Comparison of ENCODE assay signal across 9 mouse cellular contexts in genomic region chr2:152225536-152225935, GRCm38 (mm10). TPM values are rescaled to one million over a fixed set of nuclear protein-coding genes. Genes with fewer than 3 reads are reported as not detected.
DNase-seq lines count a peak whose midpoint lies in the region; ATAC-seq and TF ChIP-seq lines count a peak whose summit lies in the region.
"Had no signal": no experiment of that assay in that cellular context is flagged by ENCODE, and none has a peak within 500 bp of the region (broad histone marks: within the 10 kb centered on the region; RNA-seq: fewer than 3 reads in every experiment).

No protein-coding gene starts in this region.

- peaks cover 28% of the 10 kb centered on the region for H3K4me1 ChIP-seq in forebrain, embryonic 10.5 days
- H3K4me1 ChIP-seq in forebrain, embryonic 16.5 days (replicated peaks; ENCODE audit: control insufficient read depth, insufficient read depth, low read length) = peaks cover 17% of the 10 kb centered on the region
- H3K4me1 ChIP-seq in hindbrain, embryonic 13.5 days (replicated peaks) = peaks cover 26% of the 10 kb centered on the region
- peaks cover 7% of the 10 kb centered on the region; the same call in 1 of the 2 replicates for H3K4me1 ChIP-seq in midbrain, postnatal 0 days (ENCODE audit: insufficient read depth, low read length)

- H3K27me3 ChIP-seq in forebrain, embryonic 10.5 days (ENCODE audit: poor library complexity, severe bottlenecking) = no peaks in the 10 kb centered on the region
- H3K27me3 ChIP-seq in forebrain, embryonic 16.5 days (replicated peaks; ENCODE audit: control insufficient read depth, insufficient read depth, low read length) = no peaks in the 10 kb centered on the region
- H3K27me3 ChIP-seq in hindbrain, embryonic 13.5 days = no peaks in the 10 kb centered on the region
- H3K27me3 ChIP-seq in midbrain, postnatal 0 days (ENCODE audit: insufficient read depth, low read length) = no peaks in the 10 kb centered on the region

- H3K36me3 ChIP-seq in forebrain, embryonic 10.5 days (replicated peaks) = peaks cover 21% of the 10 kb centered on the region
- H3K36me3 ChIP-seq in forebrain, embryonic 16.5 days (ENCODE audit: control insufficient read depth, insufficient read depth) = no peaks in the 10 kb centered on the region
- no peaks in the 10 kb centered on the region for H3K36me3 ChIP-seq in hindbrain, embryonic 13.5 days
- no peaks in the 10 kb centered on the region for H3K36me3 ChIP-seq in midbrain, postnatal 0 days (ENCODE audit: insufficient read depth, low read length)

- H3K4me3 ChIP-seq in forebrain, embryonic 10.5 days = peak overlapping the region; percentile 88; the same call in 1 of the 2 replicates
- no peak overlapping the region for H3K4me3 ChIP-seq in forebrain, embryonic 16.5 days (replicated peaks; ENCODE audit: low read length)
- no peak overlapping the region for H3K4me3 ChIP-seq in left cerebral cortex, adult 2 months
- no peak overlapping the region for H3K4me3 ChIP-seq in hindbrain, embryonic 13.5 days
- no peak overlapping the region for H3K4me3 ChIP-seq in midbrain, postnatal 0 days (ENCODE audit: low read depth, low read length)

- no peak for ATAC-seq in forebrain, embryonic 16.5 days
- no peak for ATAC-seq in hindbrain, embryonic 13.5 days (ENCODE audit: low FRiP score)
- ATAC-seq in midbrain, postnatal 0 days (ENCODE audit: low FRiP score) = no peak

- intact Hi-C loops in left cerebral cortex, adult 2 months (cut with DNase I) = loop anchor here (5.0 kb wide), 1 partner anchor 447 kb away; no protein-coding TSS in a partner anchor
- intact Hi-C loops in left cerebral cortex, postnatal 36 days (cut with DNase I) = no loop called here
- intact Hi-C loops in gastrocnemius, postnatal 14 days (cut with DNase I; ENCODE audit: low total_unique reads) = no loop called here

- H3K9ac ChIP-seq in forebrain, embryonic 16.5 days (replicated peaks; ENCODE audit: low read depth, low read length) = no peak overlapping the region
- peak overlapping the region; percentile 51; the same call in 1 of the 2 replicates for H3K9ac ChIP-seq in hindbrain, embryonic 13.5 days
- H3K9ac ChIP-seq in midbrain, postnatal 0 days (replicated peaks; ENCODE audit: low read length, poor library complexity, severe bottlenecking) = no peak overlapping the region

- peak overlapping the region; percentile 98 for H3K27ac ChIP-seq in forebrain, embryonic 10.5 days
- H3K27ac ChIP-seq in forebrain, embryonic 16.5 days (ENCODE audit: low read length) = no peak overlapping the region
- H3K27ac ChIP-seq in left cerebral cortex, adult 2 months = peak overlapping the region; percentile 98
- no peak overlapping the region for H3K27ac ChIP-seq in hindbrain, embryonic 13.5 days
- H3K27ac ChIP-seq in midbrain, postnatal 0 days (ENCODE audit: low read depth, low read length) = peak overlapping the region; percentile 98; the same call in 1 of the 2 replicates

- no peak for DNase-seq in forebrain, embryonic 10.5 days (ENCODE audit: extremely low spot score, low spot score)
- DNase-seq in left cerebral cortex, adult 2 months (ENCODE audit: extremely low spot score in 1 of 2, low spot score in 2 of 2) = no peak
- DNase-seq in left cerebral cortex, postnatal 36 days (ENCODE audit: low spot score in 2 of 2) = no peak
- DNase-seq in midbrain, postnatal 0 days (ENCODE audit: low spot score) = no peak
- DNase-seq in gastrocnemius, postnatal 14 days = no peak
- DNase-seq in cerebellum, postnatal 36 days = no peak
- DNase-seq: retina, postnatal 1 day had no signal

- no peak for TF ChIP-seq CTCF in left cerebral cortex, adult 2 months (IDR thresholded peaks at IDR 0.05)
- TF ChIP-seq CTCF in midbrain, postnatal 0 days (IDR thresholded peaks at IDR 0.05) = no peak

- no peaks in the 10 kb centered on the region for H3K9me3 ChIP-seq in forebrain, embryonic 10.5 days
- H3K9me3 ChIP-seq in forebrain, embryonic 16.5 days (ENCODE audit: control insufficient read depth, low read length) = no peaks in the 10 kb centered on the region
- no peaks in the 10 kb centered on the region for H3K9me3 ChIP-seq in hindbrain, embryonic 13.5 days
- H3K9me3 ChIP-seq in midbrain, postnatal 0 days (ENCODE audit: low read length) = no peaks in the 10 kb centered on the region

- H3K4me2 ChIP-seq in forebrain, embryonic 16.5 days (ENCODE audit: low read length) = no peak overlapping the region
- H3K4me2 ChIP-seq in hindbrain, embryonic 13.5 days = peak overlapping the region; percentile 44; the same call in 1 of the 2 replicates
- H3K4me2 ChIP-seq in midbrain, postnatal 0 days (ENCODE audit: low read depth, low read length, poor library complexity, severe bottlenecking) = no peak overlapping the region

- 85% methylated on average over 7 of the region's 7 CpGs for WGBS in forebrain, embryonic 10.5 days
- WGBS in forebrain, embryonic 16.5 days = 79% methylated on average over 7 of the region's 7 CpGs
- 81% methylated on average over 7 of the region's 7 CpGs for WGBS in hindbrain, embryonic 13.5 days
- WGBS in midbrain, postnatal 0 days = 77% methylated on average over 7 of the region's 7 CpGs

RNA-seq across cellular contexts. Expression of gene Csnk2a1, which starts 1.1 kb away (rescaled TPM):
- polyA plus RNA-seq in forebrain, embryonic 10.5 days (2016; fragmentation: Nextera tagmentation; extraction: Ambion mirVana) = 77.6 and 91.0 TPM in 2 replicates
- 123 and 137 TPM in 2 replicates for polyA plus RNA-seq in forebrain, embryonic 16.5 days (2015; fragmentation: Nextera tagmentation; extraction: Ambion mirVana)
- 100 to 1,000 TPM in 1 of 2 experiments, 10 to 100 TPM in 1; 98.0 to 104 TPM for total RNA-seq in left cerebral cortex, adult 2 months (2021)
- 100 to 1,000 TPM in 1 of 2 experiments, 10 to 100 TPM in 1; 96.2 to 111 TPM for total RNA-seq in left cerebral cortex, postnatal 36 days (2021)
- 122 and 127 TPM in 2 replicates for polyA plus RNA-seq in hindbrain, embryonic 13.5 days (2015; fragmentation: Nextera tagmentation; extraction: Ambion mirVana)
- total RNA-seq in midbrain, postnatal 0 days (2014; rRNA removed) = 156 and 161 TPM in 2 replicates
- 101 and 106 TPM in 2 replicates for polyA plus RNA-seq in midbrain, postnatal 0 days (2015; fragmentation: Nextera tagmentation; extraction: Ambion mirVana)
- total RNA-seq in gastrocnemius, postnatal 14 days (2021) = 10 to 100 TPM; 64.5 to 73.4 TPM

Comparison
In these comparisons a context has a peak if more than half of its experiments do, and no peak if none do; other contexts are left out.
1. H3K27ac ChIP-seq: peak in forebrain, embryonic 10.5 days (single experiment), left cerebral cortex, adult 2 months (single experiment) and midbrain, postnatal 0 days (single experiment); none in forebrain, embryonic 16.5 days (single experiment) and hindbrain, embryonic 13.5 days (single experiment).